Mouse (Mus musculus): ENCODE results near the gene Tcf23.
A peak's percentile ranks its signal among the peaks of the same experiment; 100 is the strongest.
"Not testable (repeated sequence)": the region's sequence is repeated elsewhere in the genome, so short reads cannot be mapped to it uniquely, and the experiment has no call there.

Tcf23 gene

GRCm38 (mm10) chr5:30994910-30995635 lies 26.6 kb downstream of the Tcf23 start:
- DNase-seq (ENCODE audit: low read depth, low spot score) = no peak

GRCm38 (mm10) chr5:30998306-30998705 lies 29.8 kb downstream of the Tcf23 start:
- peak; percentile 69 for DNase-seq (ENCODE audit: low read depth, low spot score)

- DNase-seq (ENCODE audit: low read depth, low spot score) = no peak
These were observed 30.9 kb downstream of the Tcf23 start for GRCm38 (mm10) chr5:30999324-30999723.

GRCm38 (mm10) chr5:31000122-31000521 lies 31.7 kb downstream of the Tcf23 start:
- no peak for DNase-seq (ENCODE audit: low read depth, low spot score)

- DNase-seq (ENCODE audit: low read depth, low spot score) = no peak
These were observed 32.5 kb downstream of the Tcf23 start for GRCm38 (mm10) chr5:31000993-31001392.

GRCm38 (mm10) chr5:31001560-31001959 lies 33.1 kb downstream of the Tcf23 start:
- no peak for DNase-seq (ENCODE audit: low read depth, low spot score)

- DNase-seq (ENCODE audit: low read depth, low spot score) = peak; percentile 84
These were observed 35.7 kb downstream of the Tcf23 start for GRCm38 (mm10) chr5:31004184-31004583.

GRCm38 (mm10) chr5:31012737-31013136 lies 44.3 kb downstream of the Tcf23 start:
- peak; percentile 55 for DNase-seq (ENCODE audit: low read depth, low spot score)

- no peak for DNase-seq (ENCODE audit: low read depth, low spot score)
These were observed 47.5 kb downstream of the Tcf23 start for GRCm38 (mm10) chr5:31015913-31016312.

- not testable (repeated sequence) for DNase-seq (ENCODE audit: low read depth, low spot score)
These were observed 53.3 kb downstream of the Tcf23 start for GRCm38 (mm10) chr5:31021790-31022189.

GRCm38 (mm10) chr5:31022690-31023089 lies 54.2 kb downstream of the Tcf23 start:
- no peak for DNase-seq (ENCODE audit: low read depth, low spot score)

GRCm38 (mm10) chr5:31023254-31023653 lies 54.8 kb downstream of the Tcf23 start:
- no peak for DNase-seq (ENCODE audit: low read depth, low spot score)

GRCm38 (mm10) chr5:31024641-31025040 lies 56.2 kb downstream of the Tcf23 start:
- DNase-seq (ENCODE audit: low read depth, low spot score) = no peak
